Mouse (Mus musculus): ENCODE results near the gene Strap. TPM values are rescaled to one million over a fixed set of nuclear protein-coding genes. Genes with fewer than 3 reads are reported as not detected.

Gene Strap
- total and polyA plus RNA-seq, 3 experiments = 109 to 291 (median 245) TPM

- Histone ChIP-seq H3K36me3 (replicated peaks in 1 of 2; ENCODE audit: control insufficient read depth in 1 of 2, insufficient read depth in 1 of 2, low read length in 1 of 2) (no peaks in the 10 kb centered on the region), H3K27me3 (replicated peaks) (no peaks in the 10 kb centered on the region), H3K27ac (ENCODE audit: insufficient read depth, low read depth) (no peak overlapping the region), H3K4me2 (ENCODE audit: insufficient read depth, low read depth, poor library complexity, severe bottlenecking) (no peak overlapping the region), H3K9me3 (replicated peaks; ENCODE audit: low read length) (no peaks in the 10 kb centered on the region), H3K9ac (ENCODE audit: insufficient read depth, low read depth) (no peak overlapping the region), H3K4me3 (replicated peaks in 1 of 3; ENCODE audit: low read depth in 2 of 3, low read length in 2 of 3, poor library complexity in 1 of 3) (no peak overlapping the region), H3K4me1 (ENCODE audit: control insufficient read depth in 1 of 2, insufficient read depth in 2 of 2) (peaks cover 0 to 6% of the 10 kb centered on the region in 2 experiments; a peak in 2 of 4 replicates), H3K79me2 (replicated peaks; ENCODE audit: control insufficient read depth, extremely low read depth, insufficient read depth, poor library complexity, severe bottlenecking) (no peaks in the 10 kb centered on the region)
- in situ Hi-C loops (cut with MboI; ENCODE audit: low pct_ligation_motif_present, low pct_unique_long_range_greater_than_20kb, low sequenced_read_pairs) (no loop called here), dilution Hi-C loops (cut with MboI; ENCODE audit: extremely low pct_ligation_motif_present, extremely low pct_unique_long_range_greater_than_20kb, low sequenced_read_pairs) (no loop called here)
- TF ChIP-seq ZNF384 (IDR thresholded peaks at IDR 0.05; ENCODE audit: low read depth, low read length) (no peak), RAD21 (IDR thresholded peaks at IDR 0.05; ENCODE audit: low read depth, low read length) (no peak), CTCF (conservative IDR thresholded peaks at IDR 0.05 in 1 of 2, IDR thresholded peaks at IDR 0.05 in 1 of 2; ENCODE audit: low read depth in 2 of 2, low read length in 2 of 2) (no peak), POLR2AphosphoS2 (IDR thresholded peaks at IDR 0.05; ENCODE audit: low read depth, low read length) (no peak), ZMIZ1 (IDR thresholded peaks at IDR 0.05; ENCODE audit: low read depth, low read length) (no peak), MYC (IDR thresholded peaks at IDR 0.05; ENCODE audit: low read depth, low read length) (no peak), KAT2A (IDR thresholded peaks at IDR 0.05; ENCODE audit: insufficient replicate concordance, low read length) (no peak), MXI1 (IDR thresholded peaks at IDR 0.05; ENCODE audit: low read depth, low read length) (no peak), MAZ (IDR thresholded peaks at IDR 0.05; ENCODE audit: low read depth, low read length) (no peak)
- no peak for DNase-seq (ENCODE audit: extremely low read depth)
Observed at GRCm38 (mm10) chr6:137690550-137691119, 44.2 kb upstream of the Strap start.

GRCm38 (mm10) chr6:137694310-137694709 lies 40.6 kb upstream of the Strap start:
- no peaks in the 10 kb centered on the region for H3K79me2 ChIP-seq (replicated peaks; ENCODE audit: control insufficient read depth, extremely low read depth, insufficient read depth, poor library complexity, severe bottlenecking)
- DNase-seq (ENCODE audit: extremely low read depth) = no peak
- no peaks in the 10 kb centered on the region for H3K27me3 ChIP-seq (replicated peaks)
- in situ Hi-C loops (cut with MboI; ENCODE audit: low pct_ligation_motif_present, low pct_unique_long_range_greater_than_20kb, low sequenced_read_pairs) = no loop called here
- no peak overlapping the region; the same call in 1 of the 2 replicates for H3K4me2 ChIP-seq (ENCODE audit: insufficient read depth, low read depth, poor library complexity, severe bottlenecking)
- H3K4me1 ChIP-seq (ENCODE audit: control insufficient read depth in 1 of 2, insufficient read depth in 2 of 2) = peaks cover 0 to 18% of the 10 kb centered on the region in 2 experiments; a peak in 2 of 4 replicates
- TF ChIP-seq TBP (conservative IDR thresholded peaks at IDR 0.05; ENCODE audit: low read depth, low read length) = no peak
- no peak for TF ChIP-seq ETS1 (conservative IDR thresholded peaks at IDR 0.05; ENCODE audit: low read depth, low read length)
- TF ChIP-seq IRF4 (IDR thresholded peaks at IDR 0.05; ENCODE audit: low read depth, low read length) = no peak
- no peak for TF ChIP-seq MEF2A (IDR thresholded peaks at IDR 0.05; ENCODE audit: borderline replicate concordance, low read depth, low read length)
- TF ChIP-seq MAX (IDR thresholded peaks at IDR 0.05; ENCODE audit: low read length) = no peak
- TF ChIP-seq TCF12 (IDR thresholded peaks at IDR 0.05; ENCODE audit: low read depth, low read length) = no peak
- no peak for TF ChIP-seq MAZ (IDR thresholded peaks at IDR 0.05; ENCODE audit: low read depth, low read length)
- no peak for TF ChIP-seq CHD2 (IDR thresholded peaks at IDR 0.05; ENCODE audit: low read length)
- TF ChIP-seq SMC3 (IDR thresholded peaks at IDR 0.05; ENCODE audit: low read depth, low read length) = no peak
- TF ChIP-seq RCOR1 (conservative IDR thresholded peaks at IDR 0.05; ENCODE audit: low read depth, low read length) = no peak
- no peak for TF ChIP-seq HCFC1 (IDR thresholded peaks at IDR 0.05; ENCODE audit: low read depth, low read length)
- no peak for TF ChIP-seq PAX5 (IDR thresholded peaks at IDR 0.05; ENCODE audit: low read length)
- TF ChIP-seq RAD21 (IDR thresholded peaks at IDR 0.05; ENCODE audit: low read depth, low read length) = no peak
- TF ChIP-seq ZC3H11A (IDR thresholded peaks at IDR 0.05; ENCODE audit: low read depth, low read length) = no peak
- no peak for TF ChIP-seq POLR2AphosphoS2 (IDR thresholded peaks at IDR 0.05; ENCODE audit: low read depth, low read length)
- no peak for TF ChIP-seq KAT2A (IDR thresholded peaks at IDR 0.05; ENCODE audit: insufficient replicate concordance, low read length)
- H3K4me3 ChIP-seq (replicated peaks in 1 of 3; ENCODE audit: low read depth in 2 of 3, low read length in 2 of 3, poor library complexity in 1 of 3) = no peak overlapping the region
- peaks cover 3% of the 10 kb centered on the region for H3K9me3 ChIP-seq (replicated peaks; ENCODE audit: low read length)
- H3K36me3 ChIP-seq (replicated peaks in 1 of 2; ENCODE audit: control insufficient read depth in 1 of 2, insufficient read depth in 1 of 2, low read length in 1 of 2) = no peaks in the 10 kb centered on the region
- dilution Hi-C loops (cut with MboI; ENCODE audit: extremely low pct_ligation_motif_present, extremely low pct_unique_long_range_greater_than_20kb, low sequenced_read_pairs) = no loop called here
- no peak overlapping the region for H3K27ac ChIP-seq (ENCODE audit: insufficient read depth, low read depth)
- H3K9ac ChIP-seq (ENCODE audit: insufficient read depth, low read depth) = no peak overlapping the region

Measured in CH12.LX (cell line).